Mouse (Mus musculus) hindbrain, embryonic 16.5 days (tissue): ENCODE results near the gene Ubl4a. TPM values are rescaled to one million over a fixed set of nuclear protein-coding genes. Genes with fewer than 3 reads are reported as not detected.

Experiments used
- microRNA-seq: library from miRNA; unstranded; fragments of <30 nt; microRNA quantifications from one replicate; pipeline ENCODE4, GENCODE M21; 2017
- polyA plus RNA-seq: library from polyadenylated mRNA; unstranded; fragments of >200 nt; fragmentation: Nextera tagmentation; extraction: Ambion mirVana; gene quantifications from 2 replicates; pipeline ENCODE4 v1.2.1, GENCODE M21; 2015

The Ubl4a gene
- polyA plus RNA-seq, 1 experiment from 2014 or later, result 74.6 TPM

Small RNA genes within 50 kb of the gene (microRNA-seq; reads per million reads assigned to microRNA genes)
- gene Mir7092, result not detected

Other genes starting within 250 kb of the Ubl4a start
- gene Opn1mw, start 245.8 kb downstream of the Ubl4a start, polyA plus RNA-seq, result not detected in 2 replicates
- gene Mecp2, start 237.9 kb downstream of the Ubl4a start, polyA plus RNA-seq, result 9.9 and 10.8 TPM in 2 replicates
- gene Tex28, start 205.4 kb downstream of the Ubl4a start, polyA plus RNA-seq, result not detected in 2 replicates
- 0.14 TPM in 1 of 2 replicates, not detected in the other for gene Tktl1, start 196.0 kb downstream of the Ubl4a start, polyA plus RNA-seq
- gene Flna, start 123.4 kb downstream of the Ubl4a start, polyA plus RNA-seq, result 77.4 and 103 TPM in 2 replicates
- 13.1 and 14.8 TPM in 2 replicates for gene Emd, start 118.5 kb downstream of the Ubl4a start, polyA plus RNA-seq
- gene Rpl10, start 102.4 kb downstream of the Ubl4a start, polyA plus RNA-seq, result 342 and 444 TPM in 2 replicates
- 78.4 and 79.0 TPM in 2 replicates for gene Taz, start 91.3 kb downstream of the Ubl4a start, polyA plus RNA-seq
- 4.4 and 4.7 TPM in 2 replicates for gene Dnase1l1, start 90.9 kb downstream of the Ubl4a start, polyA plus RNA-seq
- 331 and 347 TPM in 2 replicates for gene Atp6ap1, start 76.1 kb downstream of the Ubl4a start, polyA plus RNA-seq
- 978 and 991 TPM in 2 replicates for gene Gdi1, start 68.2 kb downstream of the Ubl4a start, polyA plus RNA-seq
- 61.5 and 61.7 TPM in 2 replicates for gene Fam50a, start 60.2 kb downstream of the Ubl4a start, polyA plus RNA-seq
- gene Plxna3, start 44.2 kb downstream of the Ubl4a start, polyA plus RNA-seq, result 38.2 and 49.4 TPM in 2 replicates
- gene Lage3, start 19.6 kb downstream of the Ubl4a start, polyA plus RNA-seq, result 69.7 and 78.4 TPM in 2 replicates
- 7.5 and 8.2 TPM in 2 replicates for gene Slc10a3, start 131 bp upstream of the Ubl4a start, polyA plus RNA-seq
- gene Fam3a, start 20.1 kb upstream of the Ubl4a start, polyA plus RNA-seq, result 35.5 and 37.9 TPM in 2 replicates
- 14.3 and 17.1 TPM in 2 replicates for gene Ikbkg, start 20.1 kb upstream of the Ubl4a start, polyA plus RNA-seq
- 46.0 and 50.8 TPM in 2 replicates for gene G6pdx, start 56.0 kb upstream of the Ubl4a start, polyA plus RNA-seq
- not detected in 2 replicates for gene Gm6880, start 108.2 kb upstream of the Ubl4a start, polyA plus RNA-seq
- not detected in 2 replicates for gene Olfr1326-ps1, start 201.7 kb upstream of the Ubl4a start, polyA plus RNA-seq
- gene Olfr1325, start 219.5 kb upstream of the Ubl4a start, polyA plus RNA-seq, result not detected in 2 replicates